Mouse (Mus musculus): Measurements from ENCODE around the gene Ptgis. TPM values are rescaled to one million over a fixed set of nuclear protein-coding genes. Genes with fewer than 3 reads are reported as not detected.
"Not testable (repeated sequence)": the region's sequence is repeated elsewhere in the genome, so short reads cannot be mapped to it uniquely, and the experiment has no call there.

Ptgis gene
- polyA plus RNA-seq, 1 experiment from 2014 or later = 13.7 TPM

DNA sequence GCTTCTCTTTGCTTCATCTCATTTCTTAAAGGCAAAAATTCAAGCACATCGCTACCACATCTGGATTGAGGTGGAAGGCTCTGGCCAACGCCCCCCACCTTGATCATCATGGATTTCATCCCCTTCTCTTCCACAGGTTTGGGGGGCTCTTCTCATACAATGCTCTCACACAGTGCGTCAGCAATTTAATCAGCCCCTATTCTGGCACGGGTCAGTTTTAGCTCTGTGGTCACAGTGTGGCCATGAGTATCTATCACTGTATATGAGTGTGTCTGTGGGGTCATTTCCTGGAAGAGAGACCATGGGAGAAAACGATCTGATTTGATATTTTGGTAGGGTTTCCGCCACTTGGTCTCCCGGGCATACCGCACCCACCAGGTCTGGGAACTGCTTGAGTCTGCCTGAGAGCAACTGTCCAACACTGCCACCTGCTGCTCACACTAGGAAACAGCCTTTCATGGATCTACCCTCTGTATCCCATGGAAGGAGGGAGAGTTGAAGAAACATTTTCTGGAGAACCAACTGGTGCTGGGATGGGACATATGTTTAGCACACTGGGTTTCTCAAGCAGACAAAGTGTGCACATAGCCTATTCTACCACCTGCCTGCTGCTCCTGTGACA lies 21.1 kb downstream of the Ptgis start:
- Histone ChIP-seq H3K4me3 (no peak overlapping the region), H3K4me1 (0 out of 2 replicates have a peak, but pooled peaks cover 3% of the 10 kb centered on the region), H3K27ac (replicated peaks) (no peak overlapping the region), H3K27me3 (replicated peaks; ENCODE audit: low read depth, poor library complexity, severe bottlenecking) (no peaks in the 10 kb centered on the region), H3K36me3 (replicated peaks) (peaks cover 57% of the 10 kb centered on the region), H3K9me3 (no peaks in the 10 kb centered on the region)
- DNase-seq (ENCODE audit: low spot score) = peak; percentile 85
- 65% methylated on average over 8 of the region's 8 CpGs for WGBS

DNA sequence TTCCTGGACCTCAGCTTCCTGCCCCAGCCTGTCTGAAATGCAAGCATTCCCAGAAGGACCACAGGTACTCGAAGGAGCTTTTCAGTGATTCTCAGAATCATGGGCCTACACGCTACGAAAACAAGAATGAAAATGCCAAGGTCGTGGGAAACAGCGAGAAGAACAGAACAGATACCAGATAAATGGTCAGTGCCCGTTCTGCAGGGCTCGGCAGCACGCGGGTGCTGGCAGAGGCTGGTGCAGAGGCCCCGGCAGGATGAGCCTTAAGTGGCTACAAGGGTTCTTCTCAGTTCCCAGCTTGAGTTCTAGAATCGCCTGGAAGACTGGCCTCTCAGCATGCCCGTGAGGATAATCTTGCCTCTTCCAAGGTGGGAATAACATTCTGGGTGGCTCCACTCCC lies 26.7 kb downstream of the Ptgis start:
- no peak overlapping the region for H3K4me3 ChIP-seq
- no peak for DNase-seq (ENCODE audit: low spot score)
- no peaks in the 10 kb centered on the region for H3K9me3 ChIP-seq
- H3K27me3 ChIP-seq (replicated peaks; ENCODE audit: low read depth, poor library complexity, severe bottlenecking) = no peaks in the 10 kb centered on the region
- H3K36me3 ChIP-seq (replicated peaks) = peaks cover 60% of the 10 kb centered on the region
- no peak overlapping the region for H3K27ac ChIP-seq (replicated peaks)
- 94% methylated on average over 12 of the region's 12 CpGs for WGBS
- H3K4me1 ChIP-seq = no peaks in the 10 kb centered on the region

DNA sequence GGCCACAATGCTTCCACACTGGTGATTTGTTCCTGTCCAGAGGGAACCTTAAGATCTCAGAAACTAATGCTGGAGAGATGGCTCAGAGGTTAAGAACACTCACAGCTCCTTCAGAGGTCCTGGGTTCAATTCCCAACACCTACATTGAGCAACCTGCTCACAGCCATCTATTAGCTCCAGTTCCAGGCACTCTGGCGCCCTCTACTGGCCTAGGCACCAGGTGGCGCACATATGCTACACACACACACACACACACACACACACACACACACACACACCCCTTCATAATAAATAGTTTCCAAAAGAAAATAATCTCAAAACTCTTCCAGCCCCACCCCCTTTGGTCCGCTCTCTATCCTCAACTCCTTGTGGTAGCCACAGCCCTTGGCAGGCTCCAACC lies 27.3 kb downstream of the Ptgis start:
- Histone ChIP-seq H3K4me1 (no peaks in the 10 kb centered on the region), H3K27ac (replicated peaks) (no peak overlapping the region), H3K27me3 (replicated peaks; ENCODE audit: low read depth, poor library complexity, severe bottlenecking) (no peaks in the 10 kb centered on the region), H3K4me3 (no peak overlapping the region), H3K9me3 (no peaks in the 10 kb centered on the region), H3K36me3 (replicated peaks) (peaks cover 62% of the 10 kb centered on the region)
- 88% methylated on average over 3 of the region's 3 CpGs for WGBS
- peak; percentile 38 for DNase-seq (ENCODE audit: low spot score)

DNA sequence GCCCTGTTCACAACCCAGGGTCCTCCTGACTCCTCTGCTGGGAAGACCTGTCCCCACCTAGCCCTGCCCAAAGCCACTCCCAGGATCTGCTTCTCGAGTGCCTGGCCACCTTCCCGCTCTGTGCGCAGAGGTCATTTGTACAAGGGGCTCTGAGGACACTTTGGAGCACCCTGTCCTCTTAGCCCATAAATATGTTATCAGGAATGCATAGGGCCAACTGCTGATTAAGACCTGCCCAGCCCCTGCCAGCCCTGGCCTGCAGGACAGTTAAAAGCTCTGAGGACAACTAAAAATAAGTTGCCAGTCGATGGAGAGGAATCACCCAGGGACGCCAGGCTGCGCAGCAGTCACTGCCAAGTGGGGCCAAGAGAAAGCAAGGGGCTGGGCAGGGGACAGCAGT lies 27.9 kb downstream of the Ptgis start:
- no peak for DNase-seq (ENCODE audit: low spot score)
- Histone ChIP-seq H3K27me3 (replicated peaks; ENCODE audit: low read depth, poor library complexity, severe bottlenecking) (no peaks in the 10 kb centered on the region), H3K4me3 (no peak overlapping the region), H3K4me1 (no peaks in the 10 kb centered on the region), H3K36me3 (replicated peaks) (peaks cover 61% of the 10 kb centered on the region), H3K9me3 (no peaks in the 10 kb centered on the region), H3K27ac (replicated peaks) (no peak overlapping the region)
- WGBS = 96% methylated on average over 6 of the region's 6 CpGs

DNA sequence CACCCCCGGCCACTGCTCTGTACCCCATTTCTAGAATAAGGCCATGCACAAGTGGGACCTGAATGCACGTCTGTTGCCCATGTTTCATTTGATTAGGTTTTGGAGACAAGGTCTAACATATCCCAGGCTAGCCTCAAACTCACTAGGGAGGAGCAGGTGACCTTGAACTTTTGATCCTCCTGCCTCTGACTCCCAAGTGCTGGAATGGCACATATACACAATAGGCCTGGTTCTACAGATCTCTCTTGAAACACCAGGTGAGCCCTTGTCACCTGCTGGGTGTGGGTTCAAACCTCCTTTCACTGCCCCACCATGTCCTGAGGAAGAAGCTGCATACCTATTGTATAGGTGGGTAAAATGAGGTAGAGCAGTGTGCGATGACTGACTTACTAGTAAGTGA lies 28.3 kb downstream of the Ptgis start:
- H3K27me3 ChIP-seq (replicated peaks; ENCODE audit: low read depth, poor library complexity, severe bottlenecking) = no peaks in the 10 kb centered on the region
- WGBS = 91% methylated on average over 3 of the region's 3 CpGs
- peaks cover 61% of the 10 kb centered on the region for H3K36me3 ChIP-seq (replicated peaks)
- no peak for DNase-seq (ENCODE audit: low spot score)
- 0 out of 2 replicates have a peak, but pooled peaks cover 1% of the 10 kb centered on the region for H3K4me1 ChIP-seq
- H3K27ac ChIP-seq (replicated peaks) = no peak overlapping the region
- no peaks in the 10 kb centered on the region for H3K9me3 ChIP-seq
- H3K4me3 ChIP-seq = no peak overlapping the region

DNA sequence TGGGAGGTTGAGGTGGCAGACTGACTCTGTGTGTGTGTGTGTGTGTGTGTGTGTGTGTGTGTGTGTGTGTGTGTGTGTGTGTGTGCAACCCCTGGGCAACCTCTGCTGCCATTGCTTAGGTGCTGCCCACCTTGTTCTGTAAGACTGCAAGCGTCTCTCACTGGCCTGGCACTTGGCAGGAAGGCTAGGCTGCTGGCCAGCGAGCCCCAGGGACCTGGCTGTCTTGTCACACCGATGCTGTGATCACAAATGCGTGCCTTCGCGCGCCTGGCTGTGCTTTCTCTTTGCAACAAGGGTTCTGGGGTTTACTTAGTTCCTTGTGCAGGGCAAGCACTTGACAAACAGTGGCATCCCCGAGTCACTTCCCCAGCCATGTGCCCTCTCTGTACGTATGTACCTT lies 30.5 kb downstream of the Ptgis start:
- WGBS = 89% methylated on average over 9 of the region's 9 CpGs
- no peak for DNase-seq (ENCODE audit: low spot score)
- Histone ChIP-seq H3K36me3 (replicated peaks) (peaks cover 45% of the 10 kb centered on the region), H3K4me1 (peaks cover 11% of the 10 kb centered on the region; the same call in 1 of the 2 replicates), H3K4me3 (no peak overlapping the region), H3K27me3 (replicated peaks; ENCODE audit: low read depth, poor library complexity, severe bottlenecking) (no peaks in the 10 kb centered on the region), H3K9me3 (no peaks in the 10 kb centered on the region), H3K27ac (replicated peaks) (no peak overlapping the region)

DNA sequence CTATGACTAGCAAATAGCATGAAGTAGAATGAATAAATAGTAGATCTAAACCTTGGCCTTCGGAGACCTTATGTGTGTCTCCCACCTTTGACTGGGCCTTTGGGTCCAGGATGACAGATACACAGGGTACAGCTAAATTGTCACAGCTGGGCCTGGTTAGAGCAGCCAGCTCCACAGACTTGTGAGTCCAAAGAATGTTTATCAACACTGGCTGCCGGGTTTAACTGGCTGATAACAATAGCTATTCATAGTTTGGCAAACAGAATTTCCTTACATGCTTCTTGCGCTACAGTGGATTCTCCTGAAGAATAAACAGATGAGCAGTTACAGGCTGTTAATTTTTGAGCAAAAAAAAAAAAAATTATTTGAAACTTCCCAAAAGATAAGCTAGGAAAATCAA lies 31.4 kb downstream of the Ptgis start:
- no peaks in the 10 kb centered on the region for H3K27me3 ChIP-seq (replicated peaks; ENCODE audit: low read depth, poor library complexity, severe bottlenecking)
- no peak overlapping the region for H3K4me3 ChIP-seq
- WGBS = 83% methylated on average over 3 of the region's 3 CpGs
- no peak for DNase-seq (ENCODE audit: low spot score)
- no peaks in the 10 kb centered on the region for H3K9me3 ChIP-seq
- peaks cover 40% of the 10 kb centered on the region for H3K36me3 ChIP-seq (replicated peaks)
- H3K27ac ChIP-seq (replicated peaks) = no peak overlapping the region
- H3K4me1 ChIP-seq = peaks cover 11% of the 10 kb centered on the region; the same call in 1 of the 2 replicates

DNA sequence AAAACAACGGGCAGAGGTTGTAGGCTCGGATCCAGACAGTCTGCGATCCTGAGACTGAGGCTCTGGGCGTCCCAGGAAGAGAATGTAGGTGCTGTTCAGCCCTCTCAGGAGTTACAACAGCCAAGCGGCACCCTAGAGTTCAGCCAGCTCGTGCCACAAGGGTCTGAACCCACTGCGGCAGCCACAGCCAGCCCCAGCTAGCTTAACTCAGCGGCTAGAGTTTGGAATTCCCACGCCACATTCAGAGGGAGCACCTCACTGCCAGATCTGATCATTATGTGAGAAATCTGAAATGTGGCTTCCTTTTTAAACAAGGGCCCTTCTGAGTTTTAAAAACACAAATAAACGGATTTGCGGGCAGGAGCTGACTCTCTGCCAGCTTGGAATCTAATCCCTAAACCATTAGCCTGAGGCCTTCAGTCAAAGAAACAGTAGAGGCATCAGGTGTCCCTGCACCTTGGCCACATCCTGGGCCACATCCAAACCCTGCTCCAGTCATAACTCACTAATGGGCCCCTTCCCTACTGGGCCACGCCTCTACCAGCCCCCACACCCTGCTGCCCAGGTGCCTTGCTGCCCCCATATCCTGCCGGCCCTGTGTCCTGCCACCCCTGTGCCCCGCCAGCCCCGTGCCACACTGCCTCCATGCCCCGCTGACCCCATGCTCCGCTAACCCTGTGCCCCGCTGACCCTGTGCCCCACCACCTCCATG lies 34.3 kb downstream of the Ptgis start:
- Histone ChIP-seq H3K36me3 (replicated peaks) (peaks cover 22% of the 10 kb centered on the region), H3K27me3 (replicated peaks; ENCODE audit: low read depth, poor library complexity, severe bottlenecking) (no peaks in the 10 kb centered on the region), H3K4me3 (no peak overlapping the region), H3K4me1 (peaks cover 21% of the 10 kb centered on the region), H3K27ac (replicated peaks) (no peak overlapping the region), H3K9me3 (no peaks in the 10 kb centered on the region)
- WGBS = 88% methylated on average over 18 of the region's 18 CpGs
- no peak for DNase-seq (ENCODE audit: low spot score)

DNA sequence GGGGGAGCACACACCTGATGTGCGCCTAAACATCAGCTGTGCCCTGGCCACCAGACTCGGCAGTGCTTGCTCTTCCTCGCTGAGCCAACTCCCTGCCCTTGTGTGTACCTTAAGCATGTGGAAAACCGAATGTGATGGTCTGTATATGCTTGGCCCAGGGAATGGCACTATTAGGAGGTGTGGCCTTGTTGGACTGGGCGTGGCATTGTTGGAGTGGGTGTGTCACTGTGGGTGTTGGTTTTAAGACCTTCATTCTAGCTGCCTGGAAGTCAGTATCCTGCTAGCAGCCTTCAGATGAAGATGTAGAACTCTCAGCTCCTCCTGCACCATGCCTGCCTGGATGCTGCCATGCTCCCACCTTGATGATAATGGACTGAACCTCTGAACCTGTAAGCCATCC lies 35.7 kb downstream of the Ptgis start:
- peaks cover 22% of the 10 kb centered on the region for H3K36me3 ChIP-seq (replicated peaks)
- WGBS = 88% methylated on average over 5 of the region's 5 CpGs
- not testable (repeated sequence) for DNase-seq (ENCODE audit: low spot score); H3K27ac ChIP-seq (replicated peaks); H3K27me3 ChIP-seq (replicated peaks; ENCODE audit: low read depth, poor library complexity, severe bottlenecking); H3K4me3 ChIP-seq; H3K9me3 ChIP-seq
- peaks cover 21% of the 10 kb centered on the region for H3K4me1 ChIP-seq

DNA sequence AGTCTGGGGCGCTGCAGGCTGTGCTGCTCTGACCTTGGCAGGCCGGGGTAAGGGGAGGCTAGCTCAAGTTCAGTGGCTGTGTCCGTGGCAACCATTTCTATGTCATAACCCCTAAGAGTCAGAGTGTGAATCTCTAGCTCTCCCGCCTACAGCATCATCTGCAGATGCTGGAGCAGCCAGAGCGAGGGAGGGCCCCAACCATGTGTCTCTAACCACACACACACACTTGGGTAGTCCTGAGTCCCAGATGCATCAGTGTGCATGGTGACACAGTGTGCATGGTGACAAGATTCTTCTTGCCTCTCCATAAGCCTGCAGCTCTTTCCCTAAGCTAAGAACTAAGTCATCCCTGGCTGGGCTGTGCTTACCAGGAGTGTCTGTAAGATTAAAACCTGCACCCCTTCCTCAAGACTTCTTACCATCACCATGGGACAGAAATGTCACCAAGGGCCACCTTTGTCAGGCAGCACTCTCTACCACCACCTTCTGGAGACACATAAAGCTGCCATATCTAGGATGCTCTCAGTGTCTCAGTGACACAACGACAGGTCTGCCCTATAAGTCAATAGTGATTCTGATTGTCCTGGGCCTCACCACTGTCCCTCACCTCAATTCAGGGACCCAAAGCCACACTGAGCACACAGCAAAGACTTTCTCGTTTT lies 36.8 kb downstream of the Ptgis start:
- Histone ChIP-seq H3K36me3 (replicated peaks) (peaks cover 22% of the 10 kb centered on the region), H3K9me3 (no peaks in the 10 kb centered on the region), H3K27me3 (replicated peaks; ENCODE audit: low read depth, poor library complexity, severe bottlenecking) (no peaks in the 10 kb centered on the region), H3K27ac (replicated peaks) (no peak overlapping the region), H3K4me1 (peaks cover 25% of the 10 kb centered on the region), H3K4me3 (no peak overlapping the region)
- DNase-seq (ENCODE audit: low spot score) = no peak
- WGBS = 84% methylated on average over 7 of the region's 7 CpGs

DNA sequence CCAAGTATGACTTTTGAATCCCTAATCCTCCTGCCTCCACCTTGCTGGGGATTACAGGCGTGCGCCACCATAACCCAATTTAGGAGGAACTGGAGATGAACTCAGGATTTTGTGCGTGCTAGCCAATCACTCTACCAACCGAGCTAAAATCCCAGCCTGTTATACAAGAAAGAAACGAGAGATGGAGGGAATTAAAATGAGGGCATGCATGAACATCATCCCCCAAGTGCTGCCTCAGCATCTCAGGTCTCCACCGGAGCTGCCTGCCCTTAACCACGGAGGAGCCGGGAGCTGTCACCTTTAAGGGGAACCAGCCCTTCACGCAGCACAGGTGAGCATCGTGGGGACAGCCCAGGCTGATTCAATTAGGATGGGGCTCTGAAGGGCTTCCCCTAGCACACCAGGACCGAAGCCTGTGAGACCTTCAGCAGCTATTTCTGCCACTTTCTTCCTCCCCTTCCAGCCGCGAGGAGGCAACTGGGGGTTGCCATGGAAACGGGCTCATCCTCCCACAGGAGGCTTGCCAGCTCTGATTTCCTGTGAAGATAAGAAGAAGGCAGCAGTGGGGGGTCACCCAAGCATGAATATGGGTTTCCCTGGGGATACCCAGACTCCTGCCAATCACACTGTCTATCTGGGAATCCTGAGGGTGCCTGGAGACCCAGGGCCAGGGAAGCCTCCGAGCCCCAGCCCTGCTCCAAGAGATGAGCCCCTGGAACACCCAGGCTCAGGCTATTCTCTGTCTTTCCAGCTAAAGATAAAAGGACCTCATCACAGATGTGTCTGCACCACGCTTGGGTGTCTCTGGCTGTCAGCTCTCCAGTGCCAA lies 38.7 kb downstream of the Ptgis start:
- WGBS = 46% methylated on average over 16 of the region's 16 CpGs
- Histone ChIP-seq H3K9me3 (no peaks in the 10 kb centered on the region), H3K4me1 (peaks cover 29% of the 10 kb centered on the region), H3K36me3 (replicated peaks) (peaks cover 10% of the 10 kb centered on the region), H3K27ac (replicated peaks) (no peak overlapping the region; the same call in 1 of the 2 replicates), H3K4me3 (no peak overlapping the region), H3K27me3 (replicated peaks; ENCODE audit: low read depth, poor library complexity, severe bottlenecking) (no peaks in the 10 kb centered on the region)
- peak; percentile 38 for DNase-seq (ENCODE audit: low spot score)

DNA sequence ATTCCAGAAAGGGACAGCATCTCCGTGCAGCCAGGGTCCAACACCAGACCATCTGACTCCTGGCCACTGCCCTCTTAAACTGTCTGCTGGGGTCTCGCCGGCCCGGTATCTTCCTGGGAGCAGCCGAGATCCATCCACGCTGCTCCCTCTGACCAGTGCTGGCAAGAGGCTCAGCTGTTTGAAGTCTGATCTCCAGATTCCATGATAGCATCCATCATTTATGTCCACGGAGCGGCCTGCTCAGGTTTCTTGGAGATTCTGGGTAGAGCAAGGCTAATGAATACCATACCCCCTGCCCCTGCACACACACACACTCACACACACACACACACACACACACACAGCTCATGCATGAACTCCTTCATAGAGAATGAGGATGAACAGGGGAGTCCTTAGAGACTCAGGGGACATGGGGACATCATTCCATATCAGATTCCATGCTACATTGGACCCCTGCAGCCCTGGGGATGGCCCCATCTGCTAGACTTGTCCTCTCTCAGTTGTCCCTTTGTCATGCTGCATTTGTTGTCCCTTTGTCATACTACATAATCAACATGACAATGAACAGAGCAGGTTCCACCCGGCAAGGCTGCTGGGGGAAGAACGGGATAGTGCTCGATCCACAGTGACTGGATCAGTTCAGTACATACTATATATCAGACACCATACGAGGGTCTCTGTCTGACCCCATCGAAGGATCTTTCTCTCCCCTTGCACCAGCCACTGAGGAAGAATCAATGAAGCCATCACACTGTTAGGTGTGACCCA lies 41.6 kb downstream of the Ptgis start:
- no peaks in the 10 kb centered on the region for H3K9me3 ChIP-seq
- peaks cover 5% of the 10 kb centered on the region; the same call in 1 of the 2 replicates for H3K36me3 ChIP-seq (replicated peaks)
- no peak overlapping the region for H3K27ac ChIP-seq (replicated peaks)
- DNase-seq (ENCODE audit: low spot score) = peak; percentile 39
- no peaks in the 10 kb centered on the region for H3K27me3 ChIP-seq (replicated peaks; ENCODE audit: low read depth, poor library complexity, severe bottlenecking)
- 65% methylated on average over 13 of the region's 13 CpGs for WGBS
- peaks cover 20% of the 10 kb centered on the region for H3K4me1 ChIP-seq
- no peak overlapping the region for H3K4me3 ChIP-seq
